ENCODE assay signal across 8 mouse cellular contexts in genomic region chr3:51377878-51378664, GRCm38 (mm10). TPM values are rescaled to one million over a fixed set of nuclear protein-coding genes. Genes with fewer than 3 reads are reported as not detected.
DNase-seq lines count a peak whose midpoint lies in the region; ATAC-seq and TF ChIP-seq lines count a peak whose summit lies in the region.

No protein-coding gene starts in this region.

- peak; percentile 22 for DNase-seq in gastrocnemius, postnatal 14 days
- no peak for DNase-seq in gastrocnemius, adult 8-10 months (ENCODE audit: low spot score in 2 of 2)
- DNase-seq in lung, postnatal 25 days (ENCODE audit: low spot score) = peak; percentile 63
- no peak for DNase-seq in ovary, postnatal 10 days (ENCODE audit: low spot score)

- no peaks in the 10 kb centered on the region for H3K36me3 ChIP-seq in forebrain, embryonic 16.5 days (ENCODE audit: control insufficient read depth, insufficient read depth)
- H3K36me3 ChIP-seq in kidney, embryonic 15.5 days = no peaks in the 10 kb centered on the region
- no peaks in the 10 kb centered on the region for H3K36me3 ChIP-seq in stomach, embryonic 16.5 days (ENCODE audit: control insufficient read depth, insufficient read depth, low read length)

- peak overlapping the region; percentile 39 for H3K4me3 ChIP-seq in bone marrow, adult 2 months (replicated peaks; ENCODE audit: control insufficient read depth, low read depth, low read length)
- H3K4me3 ChIP-seq in forebrain, embryonic 16.5 days (replicated peaks; ENCODE audit: low read length) = peak overlapping the region; percentile 25
- H3K4me3 ChIP-seq in kidney, embryonic 15.5 days (replicated peaks) = peak overlapping the region; percentile 34
- peak overlapping the region; percentile 51 for H3K4me3 ChIP-seq in stomach, embryonic 16.5 days (replicated peaks; ENCODE audit: low read length)

- intact Hi-C loops in gastrocnemius, postnatal 14 days (cut with DNase I; ENCODE audit: low total_unique reads) = no loop called here

- peaks cover 3% of the 10 kb centered on the region; the same call in 1 of the 2 replicates for H3K4me1 ChIP-seq in bone marrow, adult 2 months (ENCODE audit: control insufficient read depth, insufficient read depth, low read length)
- no peaks in the 10 kb centered on the region for H3K4me1 ChIP-seq in forebrain, embryonic 16.5 days (replicated peaks; ENCODE audit: control insufficient read depth, insufficient read depth, low read length)
- H3K4me1 ChIP-seq in kidney, embryonic 15.5 days = peaks cover 12% of the 10 kb centered on the region
- H3K4me1 ChIP-seq in stomach, embryonic 16.5 days (ENCODE audit: control insufficient read depth, insufficient read depth, low read length) = 0 out of 2 replicates have a peak, but pooled peaks cover 6% of the 10 kb centered on the region

- peak overlapping the region; percentile 36 for H3K27ac ChIP-seq in bone marrow, adult 2 months (ENCODE audit: control insufficient read depth, insufficient read depth, low read depth, low read length, poor library complexity)
- H3K27ac ChIP-seq in forebrain, embryonic 16.5 days (ENCODE audit: low read length) = no peak overlapping the region
- no peak overlapping the region for H3K27ac ChIP-seq in kidney, embryonic 15.5 days
- H3K27ac ChIP-seq in stomach, embryonic 16.5 days (ENCODE audit: low read length) = peak overlapping the region; percentile 19; the same call in 1 of the 2 replicates

- no peaks in the 10 kb centered on the region for H3K9me3 ChIP-seq in forebrain, embryonic 16.5 days (ENCODE audit: control insufficient read depth, low read length)
- H3K9me3 ChIP-seq in kidney, embryonic 15.5 days (replicated peaks) = no peaks in the 10 kb centered on the region
- H3K9me3 ChIP-seq in stomach, embryonic 16.5 days (replicated peaks; ENCODE audit: control insufficient read depth, low read length) = 0 out of 2 replicates have a peak, but pooled peaks cover 3% of the 10 kb centered on the region

- no peak for TF ChIP-seq POLR2A in bone marrow, adult 2 months (IDR thresholded peaks at IDR 0.05; ENCODE audit: borderline replicate concordance, control insufficient read depth, low read depth, low read length)

- no peak for TF ChIP-seq CTCF in bone marrow, adult 2 months (IDR thresholded peaks at IDR 0.05; ENCODE audit: control insufficient read depth, insufficient read depth, low read length)

- H3K4me2 ChIP-seq in forebrain, embryonic 16.5 days (ENCODE audit: low read length) = peak overlapping the region; percentile 35
- peak overlapping the region; percentile 56 for H3K4me2 ChIP-seq in kidney, embryonic 15.5 days
- H3K4me2 ChIP-seq in stomach, embryonic 16.5 days (ENCODE audit: low read depth, low read length) = peak overlapping the region; percentile 67

- no peak for ATAC-seq in forebrain, embryonic 16.5 days
- peak; percentile 33; the same call in 1 of the 2 replicates for ATAC-seq in kidney, embryonic 15.5 days (replicated peaks; ENCODE audit: low FRiP score)
- ATAC-seq in stomach, embryonic 16.5 days (ENCODE audit: insufficient read depth, low FRiP score) = peak; percentile 25; the same call in 1 of the 2 replicates

- no peaks in the 10 kb centered on the region for H3K27me3 ChIP-seq in forebrain, embryonic 16.5 days (replicated peaks; ENCODE audit: control insufficient read depth, insufficient read depth, low read length)
- H3K27me3 ChIP-seq in kidney, embryonic 15.5 days = no peaks in the 10 kb centered on the region
- no peaks in the 10 kb centered on the region for H3K27me3 ChIP-seq in stomach, embryonic 16.5 days (ENCODE audit: control insufficient read depth, insufficient read depth, low read length)

- H3K9ac ChIP-seq in forebrain, embryonic 16.5 days (replicated peaks; ENCODE audit: low read depth, low read length) = 0 out of 2 replicates have a peak overlapping the region, but pooled peaks have one; percentile 23
- peak overlapping the region; percentile 29; the same call in 1 of the 2 replicates for H3K9ac ChIP-seq in kidney, embryonic 15.5 days
- H3K9ac ChIP-seq in stomach, embryonic 16.5 days (ENCODE audit: low read length) = peak overlapping the region; percentile 54

- WGBS in bone marrow, adult 2 months = 24% methylated on average over 31 of the region's 31 CpGs
- whole genome bisulfite sequencing in forebrain, embryonic 16.5 days = 46% methylated on average over 31 of the region's 31 CpGs
- 39% methylated on average over 31 of the region's 31 CpGs for WGBS in kidney, embryonic 15.5 days
- WGBS in stomach, embryonic 16.5 days = 23% methylated on average over 31 of the region's 31 CpGs

RNA-seq across cellular contexts. Expression of gene Mgarp, which starts 18.5 kb away (rescaled TPM):
- total RNA-seq in gastrocnemius, postnatal 14 days (2021) = under 1 TPM; 0.24 to 0.29 TPM
- under 1 TPM in 1 of 4 experiments, not detected in 3; 0.85 TPM for total RNA-seq in gastrocnemius, adult 8-10 months (2022)
- polyA plus RNA-seq in bone marrow, adult 2 months (2011; ENCODE audit: insufficient read depth, insufficient read length, low replicate concordance, missing spikeins) = not detected in 2 replicates
- polyA plus RNA-seq in forebrain, embryonic 16.5 days (2015; fragmentation: Nextera tagmentation; extraction: Ambion mirVana) = 0.44 and 1.4 TPM in 2 replicates
- polyA plus RNA-seq in kidney, embryonic 15.5 days (2015; fragmentation: Nextera tagmentation; extraction: Ambion mirVana) = 5.3 and 11.4 TPM in 2 replicates
- polyA plus RNA-seq in stomach, embryonic 16.5 days (2015; fragmentation: Nextera tagmentation; extraction: Ambion mirVana) = 4.2 and 4.5 TPM in 2 replicates

RNA-seq across cellular contexts. Expression of gene Ndufc1, which starts 30.7 kb away (rescaled TPM):
- 1,000 to 10,000 TPM; 1,012 to 1,143 TPM for total RNA-seq in gastrocnemius, postnatal 14 days (2021)
- total RNA-seq in gastrocnemius, adult 8-10 months (2022) = 1,000 to 10,000 TPM in 2 of 4 experiments, 100 to 1,000 TPM in 2; 957 to 1,091 (median 1,034) TPM
- polyA plus RNA-seq in bone marrow, adult 2 months (2011; ENCODE audit: insufficient read depth, insufficient read length, low replicate concordance, missing spikeins) = 72.8 and 74.8 TPM in 2 replicates
- 619 and 639 TPM in 2 replicates for polyA plus RNA-seq in forebrain, embryonic 16.5 days (2015; fragmentation: Nextera tagmentation; extraction: Ambion mirVana)
- polyA plus RNA-seq in kidney, embryonic 15.5 days (2015; fragmentation: Nextera tagmentation; extraction: Ambion mirVana) = 771 and 842 TPM in 2 replicates
- 640 and 740 TPM in 2 replicates for polyA plus RNA-seq in stomach, embryonic 16.5 days (2015; fragmentation: Nextera tagmentation; extraction: Ambion mirVana)

RNA-seq across cellular contexts. Expression of gene Naa15, which starts 36.9 kb away (rescaled TPM):
- 10 to 100 TPM; 37.9 to 55.4 TPM for total RNA-seq in gastrocnemius, postnatal 14 days (2021)
- 10 to 100 TPM; 40.5 to 53.0 (median 48.0) TPM for total RNA-seq in gastrocnemius, adult 8-10 months (2022)
- polyA plus RNA-seq in bone marrow, adult 2 months (2011; ENCODE audit: insufficient read depth, insufficient read length, low replicate concordance, missing spikeins) = 52.3 and 83.8 TPM in 2 replicates
- polyA plus RNA-seq in forebrain, embryonic 16.5 days (2015; fragmentation: Nextera tagmentation; extraction: Ambion mirVana) = 49.9 and 56.5 TPM in 2 replicates
- 52.3 and 54.6 TPM in 2 replicates for polyA plus RNA-seq in kidney, embryonic 15.5 days (2015; fragmentation: Nextera tagmentation; extraction: Ambion mirVana)
- polyA plus RNA-seq in stomach, embryonic 16.5 days (2015; fragmentation: Nextera tagmentation; extraction: Ambion mirVana) = 25.3 and 28.9 TPM in 2 replicates

RNA-seq across cellular contexts. Expression of gene Elf2, which starts 37.6 kb away (rescaled TPM):
- total RNA-seq in gastrocnemius, postnatal 14 days (2021) = 10 to 100 TPM; 43.5 to 43.6 TPM
- 10 to 100 TPM; 45.1 to 52.6 (median 48.5) TPM for total RNA-seq in gastrocnemius, adult 8-10 months (2022)
- 27.6 and 28.7 TPM in 2 replicates for polyA plus RNA-seq in bone marrow, adult 2 months (2011; ENCODE audit: insufficient read depth, insufficient read length, low replicate concordance, missing spikeins)
- polyA plus RNA-seq in forebrain, embryonic 16.5 days (2015; fragmentation: Nextera tagmentation; extraction: Ambion mirVana) = 46.2 and 54.9 TPM in 2 replicates
- 58.2 and 73.7 TPM in 2 replicates for polyA plus RNA-seq in kidney, embryonic 15.5 days (2015; fragmentation: Nextera tagmentation; extraction: Ambion mirVana)
- polyA plus RNA-seq in stomach, embryonic 16.5 days (2015; fragmentation: Nextera tagmentation; extraction: Ambion mirVana) = 58.2 and 58.7 TPM in 2 replicates

Comparison
In these comparisons a context has a peak if more than half of its experiments do, and no peak if none do; other contexts are left out.
1. DNase-seq: peak in gastrocnemius, postnatal 14 days (single experiment) and lung, postnatal 25 days (single experiment); none in gastrocnemius, adult 8-10 months (0 of 2) and ovary, postnatal 10 days (single experiment).
2. H3K27ac ChIP-seq: peak in bone marrow, adult 2 months (single experiment) and stomach, embryonic 16.5 days (single experiment); none in forebrain, embryonic 16.5 days (single experiment) and kidney, embryonic 15.5 days (single experiment).
3. Peak in every context shown above with its lines, with median percentiles within 50 percentile points of each other: H3K4me3 ChIP-seq, H3K4me2 ChIP-seq and H3K9ac ChIP-seq.